Mouse (Mus musculus) brain, adult 2 months (tissue): Measurements from ENCODE around the gene Stt3b.
"Not testable (repeated sequence)": the region's sequence is repeated elsewhere in the genome, so short reads cannot be mapped to it uniquely, and the experiment has no call there.

Experiments used
- DNase-seq: peaks from one replicate; pipeline ENCODE4 v3.0.0; 2011; ENCODE audit warnings: low read depth, low spot score

The Stt3b gene

DNA sequence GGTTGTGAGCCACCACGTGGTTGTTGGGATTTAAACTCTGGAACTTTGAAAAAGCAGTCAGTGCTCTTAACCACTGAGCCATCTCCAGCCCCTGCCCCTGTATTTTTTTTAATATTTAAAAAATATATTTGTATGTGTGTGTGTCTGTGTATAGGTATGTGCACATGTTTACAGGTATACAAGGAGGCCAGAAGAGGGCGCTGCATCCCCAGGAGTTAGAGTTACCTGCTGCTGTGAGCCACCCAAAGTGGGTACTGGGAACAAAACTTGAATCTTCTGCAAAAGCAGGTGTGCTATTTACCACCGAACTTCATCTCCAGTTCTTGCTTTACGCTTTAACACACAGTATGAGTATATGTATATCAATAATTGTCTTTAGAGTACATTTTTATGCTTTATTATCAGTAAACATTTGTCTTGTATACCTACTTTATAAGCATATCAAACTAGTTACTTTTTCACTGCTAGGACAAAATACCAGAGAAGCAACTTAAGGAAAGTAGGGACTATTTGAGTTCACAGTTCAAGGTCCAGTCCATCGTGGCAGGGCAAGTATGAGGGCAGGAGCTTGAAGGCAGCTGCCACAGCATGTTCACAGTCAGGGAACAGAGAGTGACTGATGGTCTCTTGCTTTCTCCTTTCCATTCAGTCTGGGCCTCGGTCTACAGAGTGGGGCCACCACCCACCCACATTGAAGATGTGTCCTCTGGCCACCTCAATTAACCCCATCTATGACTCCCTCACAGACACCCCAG is 8.6 kb upstream of the Stt3b start:
- no peak for DNase-seq

- no peak for DNase-seq
These were observed 6.8 kb upstream of the Stt3b start for GRCm38 (mm10) chr9:115317049-115317448.

DNA sequence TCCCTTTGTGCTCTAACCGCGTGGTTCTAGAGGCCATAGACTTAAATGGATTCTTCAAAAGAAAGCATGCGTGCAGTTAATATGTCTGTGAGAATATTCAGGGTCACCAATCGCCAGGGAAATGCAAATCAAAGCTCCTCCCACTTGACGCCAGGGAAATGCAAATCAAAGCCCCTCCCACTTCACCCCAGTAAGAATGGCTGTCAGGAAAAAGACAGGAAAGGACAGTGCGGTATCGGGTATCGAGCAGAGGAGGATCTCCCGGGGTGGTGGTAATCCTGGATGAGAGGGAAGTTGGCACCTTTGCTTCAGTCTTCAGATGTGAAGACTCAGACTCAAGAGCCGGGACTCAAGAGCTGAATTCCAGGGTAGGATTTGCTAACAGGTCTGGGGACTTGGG is 4.3 kb upstream of the Stt3b start:
- DNase-seq = no peak

- DNase-seq = no peak
These were observed 3.6 kb upstream of the Stt3b start for GRCm38 (mm10) chr9:115313830-115314229.

GRCm38 (mm10) chr9:115311223-115311520 is 951 bp upstream of the Stt3b start:
- no peak for DNase-seq

DNA sequence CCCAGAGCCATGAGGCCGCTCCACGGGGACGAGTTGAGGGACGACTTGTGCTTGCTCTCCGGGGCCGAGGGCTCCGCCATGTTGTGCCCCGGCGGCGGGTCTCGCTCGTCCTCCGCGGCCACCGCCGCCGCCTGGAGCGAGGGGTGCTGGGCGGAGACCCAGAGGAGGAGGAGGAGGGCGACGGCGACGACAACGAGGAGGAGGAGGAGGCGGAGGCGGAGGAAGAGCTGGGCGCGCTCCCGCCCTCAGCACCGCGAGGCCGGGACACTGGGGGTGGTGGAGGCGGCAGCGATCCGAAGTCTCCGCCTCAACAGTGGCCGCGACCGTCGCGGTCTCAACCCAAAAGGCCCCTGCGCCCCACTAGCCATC is 260 bp downstream of the Stt3b start:
- no peak for DNase-seq

- DNase-seq = peak; percentile 40
These were observed 745 bp downstream of the Stt3b start for GRCm38 (mm10) chr9:115309381-115309971.

DNA sequence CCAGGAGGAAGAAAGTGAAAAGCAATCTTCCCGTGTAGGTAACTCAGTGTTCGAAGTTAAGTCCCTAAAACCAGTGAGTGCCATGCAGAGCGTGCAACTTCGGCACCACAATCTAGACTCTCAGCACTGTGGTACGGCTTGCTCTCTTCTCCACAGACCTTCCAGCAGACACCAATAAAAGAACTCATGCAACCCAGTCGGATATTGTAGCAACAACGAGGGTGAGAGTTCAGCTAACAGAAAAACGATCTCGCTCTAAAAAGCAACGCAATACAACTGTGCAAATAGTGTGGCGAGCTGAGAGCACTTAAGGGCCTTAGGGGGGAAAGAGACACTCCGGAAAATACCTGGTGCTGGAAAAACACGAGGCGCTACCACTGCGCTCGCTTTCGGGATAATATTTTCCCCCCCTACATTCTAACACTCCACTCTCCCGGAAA is 1.3 kb downstream of the Stt3b start:
- DNase-seq = peak; percentile 52

DNA sequence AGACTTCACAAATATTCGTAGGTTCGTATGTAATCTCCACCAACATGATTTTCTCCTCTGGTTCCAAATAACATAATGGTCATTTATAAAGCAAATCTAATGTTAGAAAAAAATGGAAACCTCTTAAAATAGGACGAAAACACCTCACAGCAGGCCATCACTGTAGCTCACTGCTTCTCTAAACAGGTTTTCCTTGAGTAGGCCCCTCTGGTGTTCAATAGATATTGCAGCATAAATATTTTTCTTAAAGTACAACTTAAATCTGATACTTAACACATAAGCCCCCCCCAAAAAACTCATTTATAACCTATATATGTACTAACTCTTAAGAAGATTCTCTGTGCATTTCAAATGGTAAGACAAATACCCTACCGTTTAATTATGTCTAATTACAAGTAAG is 1.8 kb downstream of the Stt3b start:
- no peak for DNase-seq

- DNase-seq = peak; percentile 45
These were observed 4.0 kb downstream of the Stt3b start for GRCm38 (mm10) chr9:115306202-115306601.

- DNase-seq = no peak
These were observed 6.1 kb downstream of the Stt3b start for GRCm38 (mm10) chr9:115304149-115304548.

- no peak for DNase-seq
These were observed 8.6 kb downstream of the Stt3b start for GRCm38 (mm10) chr9:115301593-115301992.

DNA sequence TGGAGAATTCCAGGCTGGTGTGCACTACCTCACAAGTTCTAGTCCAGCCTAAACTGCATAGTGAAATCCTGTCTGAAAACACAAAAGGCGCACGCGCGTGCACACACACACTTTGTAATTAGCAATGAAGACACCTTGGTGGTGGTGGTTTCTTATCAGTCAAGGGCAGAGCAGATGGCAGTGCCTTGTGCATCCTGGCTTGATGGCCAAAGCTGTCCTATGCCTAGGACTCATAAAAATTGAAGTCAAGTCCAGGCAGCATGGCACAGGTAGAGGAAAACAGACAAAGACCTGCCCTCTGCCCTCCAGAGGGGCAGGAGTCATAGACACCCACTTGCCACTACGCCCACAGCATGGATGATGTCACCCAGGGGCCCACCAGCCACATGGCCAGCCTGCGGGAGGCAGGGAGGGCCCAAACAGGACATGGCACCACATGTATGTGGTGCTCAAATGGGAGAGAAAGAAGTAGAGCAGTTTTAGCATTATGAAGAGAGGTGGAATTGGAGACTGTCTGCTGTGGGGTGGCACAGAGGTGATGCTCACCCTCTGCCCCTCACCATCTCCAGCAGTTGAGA is 9.1 kb downstream of the Stt3b start:
- DNase-seq = no peak

DNA sequence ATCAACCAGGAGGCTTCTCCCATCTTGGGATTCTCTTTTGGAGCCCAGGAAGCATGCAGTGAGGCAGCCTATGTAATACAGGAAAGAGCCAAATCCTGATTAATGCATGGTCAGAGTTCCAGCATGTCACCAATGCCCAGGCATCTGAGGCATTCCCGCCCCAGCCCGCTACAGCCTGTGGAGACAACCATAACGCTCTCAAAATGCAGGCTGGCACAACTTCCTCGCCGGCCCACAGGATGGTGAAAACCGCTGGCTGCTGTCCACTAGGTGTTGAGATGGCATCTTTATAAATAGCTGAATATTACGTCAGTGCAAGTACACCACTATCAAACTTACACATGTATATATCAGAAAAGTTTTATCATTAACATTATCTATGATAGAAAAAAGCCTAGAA is 13.5 kb downstream of the Stt3b start:
- no peak for DNase-seq

DNA sequence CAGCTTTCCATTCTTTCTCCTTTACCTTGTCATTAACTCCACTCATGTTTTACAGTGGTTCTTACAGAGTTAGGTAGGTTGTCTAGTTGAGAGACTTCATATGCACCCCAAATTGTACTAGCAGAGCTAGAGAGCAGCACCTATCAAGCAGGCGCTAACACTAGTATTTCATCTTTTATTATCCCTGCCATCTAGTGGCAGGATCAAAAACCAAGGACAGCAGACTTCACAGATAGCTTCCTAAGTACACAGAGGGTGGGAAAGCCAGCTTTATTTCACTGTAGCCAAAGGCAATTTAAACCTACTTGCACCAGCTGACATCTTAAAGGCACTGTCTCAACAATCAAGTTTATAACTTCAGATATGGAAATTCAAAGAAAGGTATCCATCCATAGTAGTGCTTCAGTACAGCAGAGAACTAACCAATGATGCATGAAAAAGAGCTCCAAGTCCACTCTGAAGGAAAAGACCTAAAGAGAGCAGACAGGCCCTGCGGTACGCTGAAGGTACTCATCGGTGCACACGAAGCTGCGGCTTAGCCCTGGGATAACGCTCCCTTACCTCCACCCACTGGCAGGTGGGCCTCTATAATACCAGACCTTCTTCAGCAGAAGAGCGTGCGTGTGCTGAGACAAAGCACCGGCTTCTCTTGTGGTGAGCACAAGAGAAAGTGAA is 16.2 kb downstream of the Stt3b start:
- DNase-seq = peak; percentile 54

DNA sequence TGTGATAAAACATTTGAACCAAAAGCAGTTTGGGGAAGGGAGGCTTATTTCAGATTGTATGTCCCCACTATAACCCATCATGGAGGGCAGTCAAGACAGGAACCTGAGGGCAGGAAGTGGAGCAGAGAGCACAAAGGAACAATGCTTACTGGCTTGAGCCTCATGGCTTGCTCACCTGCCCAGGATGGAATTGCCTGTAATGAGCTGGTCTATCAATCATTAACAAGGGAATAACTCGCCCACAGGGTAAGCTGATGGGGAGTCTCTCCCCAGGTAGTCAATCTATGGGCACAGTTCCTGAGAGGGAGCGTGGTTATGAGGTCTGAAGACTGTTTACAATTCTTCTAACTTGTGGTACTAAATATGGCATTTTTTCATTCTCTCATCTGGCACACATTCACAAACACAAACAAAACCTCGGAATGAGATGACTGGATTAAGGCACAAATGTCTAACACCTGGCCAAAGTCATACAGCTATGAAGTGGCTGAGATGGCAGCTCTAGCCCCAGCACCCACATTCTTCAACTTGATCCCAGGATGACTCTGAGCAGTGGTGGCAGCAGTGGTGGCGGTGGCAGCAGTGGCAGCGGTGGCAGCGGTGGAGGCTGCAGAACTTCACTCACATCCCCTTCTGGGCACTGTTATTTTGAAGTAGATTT is 22.3 kb downstream of the Stt3b start:
- DNase-seq = no peak

- DNase-seq = no peak
These were observed 25.8 kb downstream of the Stt3b start for GRCm38 (mm10) chr9:115284385-115284784.

DNA sequence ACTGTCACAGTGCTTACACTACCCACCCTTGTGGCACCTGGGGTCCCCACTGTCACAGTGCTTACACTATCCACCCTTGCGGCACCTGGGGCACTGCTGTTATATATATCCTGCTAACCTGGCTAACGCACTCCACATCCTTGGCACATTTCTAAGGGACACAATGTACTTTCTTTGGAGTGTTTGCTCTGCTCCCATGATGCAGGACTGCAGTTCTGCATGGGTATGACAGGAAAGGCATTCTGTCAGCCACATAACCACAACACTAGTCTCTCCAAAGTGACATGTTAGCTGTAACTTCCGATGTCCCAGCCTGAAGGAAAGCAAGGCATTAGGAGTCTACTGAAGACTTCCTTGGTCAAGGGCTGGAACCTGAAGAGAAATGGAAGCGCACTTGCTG is 26.8 kb downstream of the Stt3b start:
- no peak for DNase-seq

- DNase-seq = no peak
These were observed 31.6 kb downstream of the Stt3b start for GRCm38 (mm10) chr9:115278641-115279040.

DNA sequence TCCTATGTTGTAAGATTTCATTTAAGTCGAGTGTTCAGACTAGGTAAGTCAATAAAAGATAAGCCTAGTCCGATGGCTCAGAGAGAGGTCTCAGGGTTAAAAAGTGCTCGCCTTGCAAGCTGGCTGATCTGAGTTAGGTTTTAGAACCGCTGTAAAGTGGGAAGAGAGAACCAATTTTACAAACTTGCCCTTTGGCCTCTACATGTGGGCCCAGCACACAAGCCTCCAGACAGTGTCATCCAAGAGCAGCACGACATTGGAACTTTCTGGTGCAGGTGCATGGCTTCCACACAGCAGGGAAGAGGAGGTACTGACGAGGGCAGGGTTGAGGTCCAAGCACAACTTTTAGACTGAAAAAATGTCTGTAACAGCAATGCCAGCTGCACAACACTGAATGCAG is 35.4 kb downstream of the Stt3b start:
- no peak for DNase-seq

DNA sequence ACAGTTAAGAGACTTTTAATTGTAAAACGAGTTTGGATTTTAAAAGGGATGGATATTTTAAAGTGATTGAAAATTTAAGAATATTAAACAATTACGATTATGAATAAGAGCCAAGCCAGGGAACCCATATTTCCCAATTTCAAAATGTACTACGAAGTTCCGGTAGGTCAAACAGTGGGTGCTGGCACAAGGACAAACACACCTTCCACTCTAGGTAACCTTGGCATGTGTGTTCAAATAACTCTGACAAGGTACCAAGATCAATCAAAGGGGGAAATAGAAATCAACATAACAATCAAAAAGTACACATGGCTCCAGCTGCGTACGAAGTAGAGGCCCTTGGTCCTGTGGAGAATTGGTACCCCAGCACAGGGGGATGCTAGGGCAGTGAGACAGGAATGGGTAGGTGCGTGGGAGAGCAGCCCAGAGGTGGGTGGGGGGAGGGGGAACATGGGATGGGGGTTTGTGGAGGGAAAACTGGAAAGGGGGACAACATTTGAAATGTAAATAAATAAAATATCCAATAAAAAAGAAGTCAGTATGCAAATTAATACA is 37.0 kb downstream of the Stt3b start:
- no peak for DNase-seq

GRCm38 (mm10) chr9:115272451-115272850 is 37.8 kb downstream of the Stt3b start:
- not testable (repeated sequence) for DNase-seq
